Mouse (Mus musculus) retina, embryonic 14.5 days (tissue): ENCODE data around the gene Itpa.
"Not testable (repeated sequence)": the region's sequence is repeated elsewhere in the genome, so short reads cannot be mapped to it uniquely, and the experiment has no call there.

Experiments
- DNase-seq: peaks from one replicate; pipeline ENCODE4 v3.0.0-alpha.2; 2015; ENCODE audit warnings: low spot score

Gene Itpa

GRCm38 (mm10) chr2:130667559-130667958 is at the start of gene Itpa:
Itpa (plus strand) TSS chr2:130667610.
- peak; percentile 91 for DNase-seq

GRCm38 (mm10) chr2:130618972-130619371 is 48.4 kb upstream of the Itpa start:
- no peak for DNase-seq

GRCm38 (mm10) chr2:130628424-130628823 is 39.0 kb upstream of the Itpa start:
- DNase-seq: peak; percentile 37

- no peak for DNase-seq
Measured at GRCm38 (mm10) chr2:130629080-130629838, 38.2 kb upstream of the Itpa start.

GRCm38 (mm10) chr2:130629839-130630203 is 37.6 kb upstream of the Itpa start, which contains the start of the genes Fastkd5 and Ubox5:
Fastkd5 (minus strand) TSS chr2:130630027.
Ubox5 (minus strand) TSS chr2:130630038.
- DNase-seq: peak; percentile 91

- no peak for DNase-seq
Measured at GRCm38 (mm10) chr2:130632416-130632815, 35.0 kb upstream of the Itpa start.

GRCm38 (mm10) chr2:130632887-130633675 is 34.3 kb upstream of the Itpa start:
- peak; percentile 81 for DNase-seq

- DNase-seq: peak; percentile 42
Measured at GRCm38 (mm10) chr2:130634006-130634738, 33.2 kb upstream of the Itpa start.

GRCm38 (mm10) chr2:130634739-130635411 is 32.5 kb upstream of the Itpa start:
- peak; percentile 68 for DNase-seq

GRCm38 (mm10) chr2:130635847-130636246 is 31.6 kb upstream of the Itpa start:
- peak; percentile 23 for DNase-seq

GRCm38 (mm10) chr2:130638101-130638611 is 29.3 kb upstream of the Itpa start:
- no peak for DNase-seq

- no peak for DNase-seq
Measured at GRCm38 (mm10) chr2:130639276-130639675, 28.1 kb upstream of the Itpa start.

- DNase-seq: no peak
Measured at GRCm38 (mm10) chr2:130641351-130642025, 25.9 kb upstream of the Itpa start.

- DNase-seq: peak; percentile 39
Measured at GRCm38 (mm10) chr2:130642197-130642660, 25.2 kb upstream of the Itpa start.

- DNase-seq: peak; percentile 93
Measured at GRCm38 (mm10) chr2:130642684-130643369, 24.6 kb upstream of the Itpa start, which contains the start of gene Lzts3. Lzts3 (minus strand) TSS chr2:130642803.

GRCm38 (mm10) chr2:130645198-130645597 is 22.2 kb upstream of the Itpa start:
- no peak for DNase-seq

- DNase-seq: not testable (repeated sequence)
Measured at GRCm38 (mm10) chr2:130649028-130649427, 18.4 kb upstream of the Itpa start.

- no peak for DNase-seq
Measured at GRCm38 (mm10) chr2:130653303-130653702, 14.1 kb upstream of the Itpa start.

GRCm38 (mm10) chr2:130653760-130654159 is 13.7 kb upstream of the Itpa start:
- no peak for DNase-seq

- DNase-seq: no peak
Measured at GRCm38 (mm10) chr2:130655660-130656339, 11.6 kb upstream of the Itpa start.
